Mouse (Mus musculus) intestine, postnatal 0 days (tissue): ENCODE measurements around the gene B3gnt7. TPM values are rescaled to one million over a fixed set of nuclear protein-coding genes. Genes with fewer than 3 reads are reported as not detected.

ENCODE experiments used
- ATAC-seq: fragments of 200-750 bp; cut with Nextera tagmentation; 2 replicates; pipeline ENCODE4 v1.8.0; 2017; ENCODE audit warnings: mild to moderate bottlenecking, moderate TSS enrichment, moderate library complexity
- H3K27ac ChIP-seq: fragments of 300-500 bp; sonication (generic); 2 replicates; pipeline ENCODE4 v1.5.1; 2014; ENCODE audit warnings: mild to moderate bottlenecking, low read depth, low read length, moderate library complexity
- H3K27me3 ChIP-seq: fragments of 300-500 bp; sonication (generic); replicated peaks from 2 replicates; pipeline ENCODE4 v1.6.1; 2014; ENCODE audit warnings: low read length, mixed read lengths; ENCODE audit not compliant: control insufficient read depth, insufficient read depth
- H3K36me3 ChIP-seq: fragments of 300-500 bp; sonication (generic); 2 replicates; pipeline ENCODE4 v1.6.1; 2014; ENCODE audit warnings: mild to moderate bottlenecking, moderate library complexity; ENCODE audit not compliant: control insufficient read depth, insufficient read depth
- H3K4me1 ChIP-seq: fragments of 300-500 bp; sonication (generic); replicated peaks from 2 replicates; pipeline ENCODE4 v1.6.1; 2014; ENCODE audit warnings: antibody characterized with exemption, low read length, mixed read lengths; ENCODE audit not compliant: control insufficient read depth, insufficient read depth
- H3K4me2 ChIP-seq: fragments of 300-500 bp; sonication (generic); replicated peaks from 2 replicates; pipeline ENCODE4 v1.6.1; 2014; ENCODE audit warnings: low read depth, mild to moderate bottlenecking, moderate library complexity
- H3K4me3 ChIP-seq: fragments of 300-500 bp; sonication (generic); 2 replicates; pipeline ENCODE4 v1.5.1; 2014; ENCODE audit warnings: low read depth, low read length
- H3K9ac ChIP-seq: fragments of 300-500 bp; sonication (generic); 2 replicates; pipeline ENCODE4 v1.6.1; 2014; ENCODE audit warnings: mild to moderate bottlenecking, low read depth, low read length
- H3K9me3 ChIP-seq: fragments of 300-500 bp; sonication (generic); 2 replicates; pipeline ENCODE4 v1.6.1; 2016; ENCODE audit warnings: mixed run types; ENCODE audit not compliant: control insufficient read depth
- CTCF ChIP-seq: sonication (generic); IDR thresholded peaks from 2 replicates; pipeline ENCODE4 v1.5.1; 2016; ENCODE audit warnings: low read depth, mild to moderate bottlenecking, control low read depth, antibody characterized with exemption, moderate library complexity
- WGBS: fragments of 180-500 bp; shearing (Covaris S2); extraction: QIAGEN DNeasy Blood & Tissue Kit; methylation state at CpG from one replicate; pipeline ENCODE4 v1.1.7; 2014; 5-methylcytosine and 5-hydroxymethylcytosine counted together
- microRNA-seq: library from miRNA; unstranded; fragments of <30 nt; microRNA quantifications from one replicate; pipeline ENCODE4, GENCODE M21; 2016
- polyA plus RNA-seq: library from polyadenylated mRNA; unstranded; fragments of >200 nt; fragmentation: Nextera tagmentation; extraction: Ambion mirVana; gene quantifications from 2 replicates; pipeline ENCODE4 v1.2.1, GENCODE M21; 2015

B3gnt7 gene
- polyA plus RNA-seq, 1 experiment from 2014 or later: 3.2 TPM

DNA sequence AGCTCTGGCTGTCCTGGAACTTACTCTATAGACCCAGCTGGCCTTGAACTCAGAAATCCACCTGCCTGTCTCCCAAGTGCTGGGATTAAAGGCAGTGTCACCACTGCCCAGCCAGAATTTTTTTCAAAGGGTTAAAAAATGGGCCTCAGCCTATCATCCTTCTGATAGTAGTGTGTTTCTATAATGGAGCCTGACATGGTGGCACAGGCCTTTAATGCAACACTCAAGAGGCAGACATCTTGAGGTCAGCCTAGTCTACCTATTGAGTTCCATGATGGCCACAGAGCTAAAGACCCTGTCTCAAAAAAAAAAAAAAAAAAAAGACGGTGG, 45.0 kb downstream of the B3gnt7 start:
- no peak overlapping the region for H3K4me2 ChIP-seq
- H3K4me3 ChIP-seq: no peak overlapping the region
- H3K27ac ChIP-seq: no peak overlapping the region
- 67% methylated on average over 1 of the region's 1 CpGs for WGBS
- ATAC-seq: no peak
- TF ChIP-seq CTCF: no peak
- H3K27me3 ChIP-seq: no peaks in the 10 kb centered on the region
- peaks cover 42% of the 10 kb centered on the region for H3K36me3 ChIP-seq
- no peaks in the 10 kb centered on the region for H3K4me1 ChIP-seq
- H3K9ac ChIP-seq: no peak overlapping the region
- no peaks in the 10 kb centered on the region for H3K9me3 ChIP-seq

- peaks cover 46% of the 10 kb centered on the region for H3K36me3 ChIP-seq
- no peak for TF ChIP-seq CTCF
- WGBS: 70% methylated on average over 1 of the region's 1 CpGs
- no peaks in the 10 kb centered on the region for H3K27me3 ChIP-seq
- no peak overlapping the region for H3K9ac ChIP-seq
- H3K4me1 ChIP-seq: no peaks in the 10 kb centered on the region
- no peak overlapping the region for H3K4me3 ChIP-seq
- no peak for ATAC-seq
- H3K27ac ChIP-seq: no peak overlapping the region
- no peak overlapping the region for H3K4me2 ChIP-seq
- no peaks in the 10 kb centered on the region for H3K9me3 ChIP-seq
These were observed 45.5 kb downstream of the B3gnt7 start for GRCm38 (mm10) chr1:86348083-86348482.

DNA sequence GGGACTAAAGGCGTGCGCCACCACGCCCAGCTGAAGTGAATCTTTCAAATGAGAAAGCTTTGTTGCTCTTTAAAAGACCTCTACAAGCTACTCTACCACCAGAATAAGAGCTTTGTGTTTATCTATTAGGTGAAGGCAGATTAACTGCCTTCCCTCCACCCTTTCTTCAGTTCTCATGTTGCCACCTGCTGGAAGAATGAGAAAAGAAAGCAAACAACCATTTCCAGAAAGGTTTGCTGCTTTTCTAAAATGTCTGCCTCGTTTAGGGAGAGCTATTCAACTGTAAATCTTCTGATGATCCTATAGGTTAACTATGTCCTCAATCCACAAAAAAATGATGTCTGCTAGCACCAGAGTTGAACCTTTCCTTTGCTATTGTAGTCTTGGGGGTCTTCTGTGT, 46.2 kb downstream of the B3gnt7 start:
- Histone ChIP-seq H3K4me2 (no peak overlapping the region), H3K9me3 (no peaks in the 10 kb centered on the region), H3K36me3 (peaks cover 53% of the 10 kb centered on the region), H3K27me3 (no peaks in the 10 kb centered on the region), H3K4me3 (no peak overlapping the region), H3K27ac (no peak overlapping the region), H3K9ac (no peak overlapping the region), H3K4me1 (no peaks in the 10 kb centered on the region)
- peak; percentile 50 for TF ChIP-seq CTCF
- 71% methylated on average over 4 of the region's 4 CpGs for WGBS
- ATAC-seq: no peak

- no peak for TF ChIP-seq CTCF
- no peak for ATAC-seq
- no peak overlapping the region for H3K27ac ChIP-seq
- no peak overlapping the region for H3K4me3 ChIP-seq
- no peak overlapping the region for H3K4me2 ChIP-seq
- 88% methylated on average over 3 of the region's 3 CpGs for WGBS
- peaks cover 57% of the 10 kb centered on the region for H3K36me3 ChIP-seq
- H3K27me3 ChIP-seq: no peaks in the 10 kb centered on the region
- no peaks in the 10 kb centered on the region for H3K4me1 ChIP-seq
- H3K9me3 ChIP-seq: no peaks in the 10 kb centered on the region
- H3K9ac ChIP-seq: no peak overlapping the region
These were observed 46.6 kb downstream of the B3gnt7 start for GRCm38 (mm10) chr1:86349201-86349600.

GRCm38 (mm10) chr1:86349696-86350095, 47.1 kb downstream of the B3gnt7 start:
- Histone ChIP-seq H3K9ac (no peak overlapping the region), H3K4me2 (no peak overlapping the region), H3K9me3 (no peaks in the 10 kb centered on the region), H3K36me3 (peaks cover 62% of the 10 kb centered on the region), H3K27ac (peak overlapping the region; percentile 15; the same call in 1 of the 2 replicates), H3K27me3 (no peaks in the 10 kb centered on the region), H3K4me3 (no peak overlapping the region), H3K4me1 (no peaks in the 10 kb centered on the region)
- TF ChIP-seq CTCF: no peak
- 85% methylated on average over 1 of the region's 1 CpGs for WGBS
- ATAC-seq: no peak

DNA sequence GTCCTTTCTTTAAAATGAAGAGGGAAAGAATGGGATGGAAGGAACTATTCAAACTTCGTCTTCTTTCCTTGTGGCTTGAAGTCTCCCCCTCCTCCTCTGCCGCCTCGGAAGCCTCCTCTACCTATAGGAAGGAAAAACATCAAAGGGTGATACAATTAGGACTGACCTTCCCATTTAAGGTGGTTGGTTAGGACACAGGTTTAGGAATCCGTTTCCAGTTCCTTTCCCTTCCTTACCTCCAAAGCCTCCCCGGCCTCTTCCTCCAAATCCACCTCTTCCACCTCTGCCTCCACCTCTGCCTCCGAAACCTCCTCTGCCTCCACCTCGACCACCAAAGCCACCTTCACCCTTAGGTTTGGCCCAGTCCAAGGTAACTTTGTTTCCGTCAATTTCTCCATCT, 47.9 kb downstream of the B3gnt7 start:
- Histone ChIP-seq H3K4me3 (no peak overlapping the region), H3K27ac (no peak overlapping the region), H3K4me2 (no peak overlapping the region), H3K4me1 (no peaks in the 10 kb centered on the region), H3K9me3 (no peaks in the 10 kb centered on the region), H3K27me3 (no peaks in the 10 kb centered on the region), H3K9ac (no peak overlapping the region), H3K36me3 (peaks cover 71% of the 10 kb centered on the region)
- no peak for TF ChIP-seq CTCF
- no peak for ATAC-seq
- WGBS: 91% methylated on average over 8 of the region's 8 CpGs

DNA sequence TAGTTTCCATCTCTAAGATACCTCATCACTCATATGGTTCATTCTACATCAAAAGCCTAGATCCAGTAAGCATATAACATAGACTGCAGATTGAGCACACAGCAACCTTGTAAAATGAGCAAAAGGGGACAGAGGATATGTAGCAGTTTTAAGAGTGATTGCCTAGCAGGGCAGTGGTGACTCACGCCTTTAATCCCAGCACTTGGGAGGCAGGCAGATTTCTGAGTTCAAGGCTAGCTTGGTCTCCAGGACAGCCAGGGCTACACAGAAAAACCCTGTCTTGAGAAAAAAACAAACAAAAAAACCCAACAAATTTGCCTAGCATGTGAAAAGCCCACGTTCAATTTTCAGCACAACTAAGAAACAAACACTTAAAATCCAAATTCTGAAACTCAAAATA, 51.6 kb downstream of the B3gnt7 start:
- Histone ChIP-seq H3K9ac (no peak overlapping the region), H3K9me3 (no peaks in the 10 kb centered on the region), H3K4me3 (no peak overlapping the region), H3K27ac (no peak overlapping the region), H3K27me3 (no peaks in the 10 kb centered on the region), H3K4me1 (no peaks in the 10 kb centered on the region), H3K4me2 (no peak overlapping the region), H3K36me3 (peaks cover 78% of the 10 kb centered on the region)
- TF ChIP-seq CTCF: no peak
- 87% methylated on average over 2 of the region's 2 CpGs for WGBS
- ATAC-seq: no peak

Small RNA genes within 50 kb of the gene (microRNA-seq; reads per million reads assigned to microRNA genes)
- 46.2 reads per million, percentile 39 among the genes with 10 or more reads in this experiment for gene mmu-mir-3535

Other genes with a start within 250 kb of the B3gnt7 start
- 70.7 and 72.8 TPM in 2 replicates for gene Psmd1, start 238.4 kb upstream of the B3gnt7 start, polyA plus RNA-seq
- 3.6 and 4.3 TPM in 2 replicates for gene Htr2b, start 190.9 kb upstream of the B3gnt7 start, polyA plus RNA-seq
- gene Gm21972, start 169.2 kb upstream of the B3gnt7 start, polyA plus RNA-seq: 0.33 and 0.35 TPM in 2 replicates
- 10.6 and 14.0 TPM in 2 replicates for gene Armc9, start 148.1 kb upstream of the B3gnt7 start, polyA plus RNA-seq
- 172 and 188 TPM in 2 replicates for gene Ncl, start 56.6 kb downstream of the B3gnt7 start, polyA plus RNA-seq
- gene Nmur1, start 123.4 kb downstream of the B3gnt7 start, polyA plus RNA-seq: 4.3 and 4.5 TPM in 2 replicates
- not detected in 2 replicates for gene Tex44, start 123.5 kb downstream of the B3gnt7 start, polyA plus RNA-seq
- 1,008 and 1,098 TPM in 2 replicates for gene Ptma, start 223.9 kb downstream of the B3gnt7 start, polyA plus RNA-seq